Mouse (Mus musculus): ENCODE measurements around the gene Lyrm1.

- TF ChIP-seq GATA1 (IDR thresholded peaks at IDR 0.05; ENCODE audit: low read length) (no peak), TAL1 (IDR thresholded peaks at IDR 0.05; ENCODE audit: low read length) (no peak)
These were observed 61.8 kb downstream of the Lyrm1 start for GRCm38 (mm10) chr7:119957421-119957820.

Measured in erythroblast, embryonic 14.5 days (primary cell).